Mouse (Mus musculus): ENCODE measurements around the gene Top2b.

GRCm38 (mm10) chr14:16334260-16334659 is 30.7 kb upstream of the Top2b start:
- TF ChIP-seq ZNF384 (IDR thresholded peaks at IDR 0.05; ENCODE audit: low read depth, low read length) (no peak), RAD21 (IDR thresholded peaks at IDR 0.05; ENCODE audit: low read depth, low read length) (no peak), ELF1 (IDR thresholded peaks at IDR 0.05; ENCODE audit: low read depth, low read length) (no peak), CTCF (IDR thresholded peaks at IDR 0.05 in 2 of 3, conservative IDR thresholded peaks at IDR 0.05 in 1 of 3; ENCODE audit: control insufficient read depth in 1 of 3, insufficient read depth in 1 of 3, low read depth in 2 of 3, low read length in 3 of 3, poor library complexity in 1 of 3, severe bottlenecking in 1 of 3) (no peak), SIN3A (IDR thresholded peaks at IDR 0.05; ENCODE audit: low read length) (no peak), POLR2A (IDR thresholded peaks at IDR 0.05; ENCODE audit: control insufficient read depth in 1 of 2, insufficient read depth in 1 of 2, low read depth in 1 of 2, low read length in 2 of 2, poor library complexity in 1 of 2) (no peak), TAL1 (IDR thresholded peaks at IDR 0.05; ENCODE audit: low read length) (no peak), POLR2AphosphoS2 (IDR thresholded peaks at IDR 0.05; ENCODE audit: low read length) (no peak), ETS1 (IDR thresholded peaks at IDR 0.05; ENCODE audit: low read depth, low read length) (no peak), MEF2A (IDR thresholded peaks at IDR 0.05; ENCODE audit: extremely low read depth, insufficient replicate concordance, low read depth, low read length, poor library complexity, severe bottlenecking) (no peak), HCFC1 (IDR thresholded peaks at IDR 0.05; ENCODE audit: low read depth, low read length) (no peak), E2F4 (IDR thresholded peaks at IDR 0.05; ENCODE audit: borderline replicate concordance, low read depth, low read length) (no peak), EP300 (IDR thresholded peaks at IDR 0.05; ENCODE audit: low read depth in 1 of 2, low read length in 2 of 2) (no peak), MAFK (IDR thresholded peaks at IDR 0.05; ENCODE audit: borderline replicate concordance, low read depth, low read length) (no peak)
